Mouse (Mus musculus): ENCODE measurements around the gene Disc1. TPM values are rescaled to one million over a fixed set of nuclear protein-coding genes. Genes with fewer than 3 reads are reported as not detected.

Disc1 gene
- polyA plus RNA-seq, 1 experiment from 2014 or later, result 0.86 TPM

DNA sequence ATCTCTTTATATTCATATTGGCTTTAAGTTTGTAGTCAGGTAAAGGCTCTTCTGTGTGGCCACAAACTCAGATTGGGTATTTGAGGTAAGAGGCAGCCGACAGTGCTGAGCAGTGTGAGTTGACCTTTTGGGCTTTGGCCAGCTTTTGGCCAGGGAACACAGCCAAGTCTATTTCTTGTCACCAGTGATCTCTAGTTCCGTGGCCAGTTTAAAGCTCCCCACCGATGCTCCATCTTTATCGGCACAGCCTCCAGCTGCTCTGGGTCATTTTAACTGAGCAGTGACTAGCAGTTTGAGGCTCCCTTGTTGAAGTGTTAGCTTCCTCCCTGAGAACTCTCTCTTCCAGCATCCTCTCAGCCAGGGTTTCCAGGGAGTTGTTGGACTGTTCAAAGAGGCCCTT, 29.8 kb downstream of the Disc1 start:
- no peak for DNase-seq (ENCODE audit: low spot score)
- ATAC-seq (replicated peaks; ENCODE audit: insufficient number of reproducible peaks, low FRiP score, low TSS enrichment, low read depth), result no peak
- Histone ChIP-seq H3K27ac (replicated peaks; ENCODE audit: low read depth, low read length) (peak overlapping the region; percentile 49; the same call in 1 of the 2 replicates), H3K9me3 (replicated peaks; ENCODE audit: control insufficient read depth, low read length) (no peaks in the 10 kb centered on the region), H3K36me3 (replicated peaks; ENCODE audit: control insufficient read depth, insufficient read depth, low read depth, low read length) (no peaks in the 10 kb centered on the region), H3K9ac (replicated peaks; ENCODE audit: low read length) (no peak overlapping the region), H3K4me3 (ENCODE audit: low read depth, low read length) (no peak overlapping the region), H3K27me3 (ENCODE audit: control insufficient read depth, insufficient read depth, low read length) (no peaks in the 10 kb centered on the region), H3K4me2 (ENCODE audit: low read depth, low read length) (no peak overlapping the region), H3K4me1 (ENCODE audit: control insufficient read depth, insufficient read depth, low read length) (no peaks in the 10 kb centered on the region)
- WGBS, result 73% methylated on average over 4 of the region's 4 CpGs

DNA sequence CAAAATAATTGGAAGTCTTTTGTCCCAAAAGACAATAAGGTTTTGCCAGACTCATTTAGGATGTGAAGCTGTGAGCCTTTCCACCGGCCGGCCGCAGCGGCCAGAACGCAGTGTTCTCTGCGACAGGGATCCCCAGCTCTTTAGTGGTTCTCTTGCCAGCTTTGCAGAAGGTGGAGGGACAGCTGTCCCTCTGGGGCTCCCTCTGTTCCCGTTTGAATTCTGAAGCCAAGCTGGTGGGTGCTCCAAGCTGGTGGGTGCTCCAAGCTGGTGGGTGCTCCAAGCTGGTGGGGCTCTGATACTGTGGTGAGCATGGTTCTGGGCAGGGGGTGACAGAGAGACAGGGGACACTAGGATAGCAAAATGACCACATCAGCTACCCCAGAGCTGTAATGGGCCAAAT, 30.5 kb downstream of the Disc1 start:
- Histone ChIP-seq H3K36me3 (replicated peaks; ENCODE audit: control insufficient read depth, insufficient read depth, low read depth, low read length) (no peaks in the 10 kb centered on the region), H3K4me2 (ENCODE audit: low read depth, low read length) (no peak overlapping the region), H3K4me3 (ENCODE audit: low read depth, low read length) (no peak overlapping the region), H3K9ac (replicated peaks; ENCODE audit: low read length) (no peak overlapping the region), H3K9me3 (replicated peaks; ENCODE audit: control insufficient read depth, low read length) (no peaks in the 10 kb centered on the region), H3K27ac (replicated peaks; ENCODE audit: low read depth, low read length) (peak overlapping the region; percentile 49; the same call in 1 of the 2 replicates), H3K4me1 (ENCODE audit: control insufficient read depth, insufficient read depth, low read length) (no peaks in the 10 kb centered on the region), H3K27me3 (ENCODE audit: control insufficient read depth, insufficient read depth, low read length) (no peaks in the 10 kb centered on the region)
- ATAC-seq (replicated peaks; ENCODE audit: insufficient number of reproducible peaks, low FRiP score, low TSS enrichment, low read depth) (no peak), DNase-seq (ENCODE audit: low spot score) (no peak)
- 81% methylated on average over 7 of the region's 7 CpGs for WGBS

DNA sequence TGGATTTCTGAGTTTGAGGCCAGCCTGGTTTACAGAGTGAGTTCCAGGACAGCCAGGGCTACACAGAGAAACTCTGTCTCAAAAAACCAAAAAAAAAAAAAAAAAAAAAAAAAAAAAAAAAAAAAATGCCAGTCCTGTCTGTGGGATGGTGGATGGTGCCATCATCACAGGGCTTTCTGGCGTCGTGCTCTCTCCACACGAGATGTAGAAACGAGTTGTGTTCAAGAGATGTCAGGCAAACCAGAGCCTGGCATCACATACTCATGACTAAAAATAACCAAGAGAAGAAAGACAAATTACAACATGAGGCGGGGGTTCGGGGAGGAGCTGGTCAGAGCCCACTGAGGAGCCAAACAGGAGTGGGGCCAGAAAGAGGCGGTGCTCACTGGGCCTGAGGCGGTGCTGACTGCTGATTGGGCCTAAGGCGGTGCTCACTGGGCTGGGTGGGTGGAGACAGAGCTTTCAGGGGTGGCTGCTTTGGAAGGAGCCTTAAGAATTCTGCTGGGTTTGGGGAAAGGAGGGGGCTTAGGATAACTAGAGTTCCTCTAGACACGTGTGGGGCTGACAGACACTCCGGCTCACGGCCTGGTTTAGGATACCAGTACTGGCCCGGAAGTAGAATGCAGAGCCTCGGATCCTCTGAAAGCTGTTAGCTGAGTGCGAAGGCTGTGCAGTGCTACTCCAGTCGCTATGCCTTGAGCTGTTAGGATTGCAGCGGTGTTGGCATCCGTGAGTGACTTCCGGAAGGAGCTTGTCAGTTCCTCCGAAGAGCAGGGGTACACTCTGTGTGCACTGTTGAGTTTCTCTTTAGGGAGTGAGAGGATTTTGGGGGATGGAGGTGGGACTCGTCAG, 37.1 kb downstream of the Disc1 start:
- H3K9ac ChIP-seq (replicated peaks; ENCODE audit: low read length), result no peak overlapping the region
- H3K4me3 ChIP-seq (ENCODE audit: low read depth, low read length), result no peak overlapping the region
- no peak overlapping the region for H3K27ac ChIP-seq (replicated peaks; ENCODE audit: low read depth, low read length)
- ATAC-seq (replicated peaks; ENCODE audit: insufficient number of reproducible peaks, low FRiP score, low TSS enrichment, low read depth) (no peak), DNase-seq (ENCODE audit: low spot score) (no peak)
- no peak overlapping the region for H3K4me2 ChIP-seq (ENCODE audit: low read depth, low read length)
- WGBS, result 73% methylated on average over 21 of the region's 21 CpGs
- no peaks in the 10 kb centered on the region for H3K27me3 ChIP-seq (ENCODE audit: control insufficient read depth, insufficient read depth, low read length)
- H3K4me1 ChIP-seq (ENCODE audit: control insufficient read depth, insufficient read depth, low read length), result no peaks in the 10 kb centered on the region
- no peaks in the 10 kb centered on the region for H3K9me3 ChIP-seq (replicated peaks; ENCODE audit: control insufficient read depth, low read length)
- no peaks in the 10 kb centered on the region for H3K36me3 ChIP-seq (replicated peaks; ENCODE audit: control insufficient read depth, insufficient read depth, low read depth, low read length)

DNA sequence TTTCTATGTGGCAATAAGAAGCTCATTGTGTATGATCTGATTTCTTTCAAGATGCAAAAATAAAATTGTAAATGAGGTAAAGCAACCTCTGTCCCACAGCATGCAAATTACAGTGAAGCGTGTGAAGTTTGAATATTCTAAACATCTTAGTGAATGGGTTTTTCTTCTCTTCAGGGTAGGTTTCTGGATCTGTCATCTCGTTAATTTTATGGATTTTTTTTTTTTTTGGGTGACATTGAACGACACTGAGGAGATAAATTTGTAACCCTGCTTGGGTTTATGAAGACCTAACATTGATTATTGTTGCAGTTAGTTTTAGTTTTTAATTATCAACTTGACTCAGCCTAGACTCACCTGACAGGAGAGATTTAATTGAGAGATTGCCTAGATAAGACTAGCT, 43.1 kb downstream of the Disc1 start:
- ATAC-seq (replicated peaks; ENCODE audit: insufficient number of reproducible peaks, low FRiP score, low TSS enrichment, low read depth), result no peak
- Histone ChIP-seq H3K36me3 (replicated peaks; ENCODE audit: control insufficient read depth, insufficient read depth, low read depth, low read length) (no peaks in the 10 kb centered on the region), H3K9ac (replicated peaks; ENCODE audit: low read length) (no peak overlapping the region), H3K27ac (replicated peaks; ENCODE audit: low read depth, low read length) (no peak overlapping the region), H3K9me3 (replicated peaks; ENCODE audit: control insufficient read depth, low read length) (no peaks in the 10 kb centered on the region), H3K4me3 (ENCODE audit: low read depth, low read length) (no peak overlapping the region), H3K27me3 (ENCODE audit: control insufficient read depth, insufficient read depth, low read length) (no peaks in the 10 kb centered on the region), H3K4me1 (ENCODE audit: control insufficient read depth, insufficient read depth, low read length) (no peaks in the 10 kb centered on the region), H3K4me2 (ENCODE audit: low read depth, low read length) (no peak overlapping the region)
- 84% methylated on average over 3 of the region's 3 CpGs for WGBS
- no peak for DNase-seq (ENCODE audit: low spot score)

DNA sequence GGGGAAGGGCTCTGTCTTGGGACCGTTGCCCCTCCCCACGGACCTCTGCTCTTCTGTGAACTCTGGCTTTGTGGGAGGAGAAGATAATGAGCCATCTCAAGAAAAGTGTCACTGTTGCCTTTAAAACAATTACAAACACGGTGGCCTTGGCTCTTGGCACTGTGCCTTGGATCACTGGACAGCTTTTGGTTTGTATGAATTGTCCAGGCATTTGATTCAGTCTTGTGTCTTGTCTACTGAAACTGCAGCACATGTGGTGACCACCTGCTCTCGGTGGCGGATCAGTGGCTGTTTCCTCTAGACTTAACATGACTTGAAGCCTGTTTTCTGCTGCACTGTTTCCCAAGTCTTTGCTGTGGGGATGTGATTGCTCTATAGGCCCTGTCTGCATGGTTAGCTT, 44.1 kb downstream of the Disc1 start:
- no peaks in the 10 kb centered on the region for H3K4me1 ChIP-seq (ENCODE audit: control insufficient read depth, insufficient read depth, low read length)
- no peak overlapping the region for H3K4me3 ChIP-seq (ENCODE audit: low read depth, low read length)
- no peak overlapping the region for H3K9ac ChIP-seq (replicated peaks; ENCODE audit: low read length)
- H3K27me3 ChIP-seq (ENCODE audit: control insufficient read depth, insufficient read depth, low read length), result no peaks in the 10 kb centered on the region
- H3K4me2 ChIP-seq (ENCODE audit: low read depth, low read length), result no peak overlapping the region
- H3K27ac ChIP-seq (replicated peaks; ENCODE audit: low read depth, low read length), result no peak overlapping the region
- ATAC-seq (replicated peaks; ENCODE audit: insufficient number of reproducible peaks, low FRiP score, low TSS enrichment, low read depth), result no peak
- H3K9me3 ChIP-seq (replicated peaks; ENCODE audit: control insufficient read depth, low read length), result no peaks in the 10 kb centered on the region
- peak; percentile 42 for DNase-seq (ENCODE audit: low spot score)
- WGBS, result 53% methylated on average over 5 of the region's 5 CpGs
- H3K36me3 ChIP-seq (replicated peaks; ENCODE audit: control insufficient read depth, insufficient read depth, low read depth, low read length), result no peaks in the 10 kb centered on the region

DNA sequence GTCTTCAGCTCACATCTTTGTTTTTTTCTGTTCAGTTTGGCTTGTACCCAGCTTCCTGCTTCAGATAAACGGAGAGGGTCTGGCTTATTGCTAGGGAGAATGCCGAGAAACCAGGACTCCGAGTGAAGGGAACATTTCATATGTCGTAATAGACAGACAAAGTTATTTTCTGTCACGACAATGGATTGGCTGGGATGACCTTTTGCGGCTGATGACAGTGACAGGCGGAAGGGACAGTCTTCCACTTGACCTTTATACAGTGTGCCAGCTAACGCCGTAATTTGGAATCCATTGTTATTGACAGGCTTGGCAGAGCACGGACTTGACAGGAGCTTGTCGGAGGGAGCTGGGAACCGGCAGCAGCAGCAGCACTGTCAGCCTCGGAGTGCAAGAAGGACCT, 48.3 kb downstream of the Disc1 start:
- H3K4me2 ChIP-seq (ENCODE audit: low read depth, low read length), result no peak overlapping the region
- H3K36me3 ChIP-seq (replicated peaks; ENCODE audit: control insufficient read depth, insufficient read depth, low read depth, low read length), result no peaks in the 10 kb centered on the region
- no peaks in the 10 kb centered on the region for H3K27me3 ChIP-seq (ENCODE audit: control insufficient read depth, insufficient read depth, low read length)
- H3K9ac ChIP-seq (replicated peaks; ENCODE audit: low read length), result no peak overlapping the region
- no peak overlapping the region for H3K4me3 ChIP-seq (ENCODE audit: low read depth, low read length)
- no peaks in the 10 kb centered on the region for H3K9me3 ChIP-seq (replicated peaks; ENCODE audit: control insufficient read depth, low read length)
- 75% methylated on average over 13 of the region's 13 CpGs for WGBS
- H3K4me1 ChIP-seq (ENCODE audit: control insufficient read depth, insufficient read depth, low read length), result no peaks in the 10 kb centered on the region
- DNase-seq (ENCODE audit: low spot score) (no peak), ATAC-seq (replicated peaks; ENCODE audit: insufficient number of reproducible peaks, low FRiP score, low TSS enrichment, low read depth) (no peak)
- no peak overlapping the region for H3K27ac ChIP-seq (replicated peaks; ENCODE audit: low read depth, low read length)

DNA sequence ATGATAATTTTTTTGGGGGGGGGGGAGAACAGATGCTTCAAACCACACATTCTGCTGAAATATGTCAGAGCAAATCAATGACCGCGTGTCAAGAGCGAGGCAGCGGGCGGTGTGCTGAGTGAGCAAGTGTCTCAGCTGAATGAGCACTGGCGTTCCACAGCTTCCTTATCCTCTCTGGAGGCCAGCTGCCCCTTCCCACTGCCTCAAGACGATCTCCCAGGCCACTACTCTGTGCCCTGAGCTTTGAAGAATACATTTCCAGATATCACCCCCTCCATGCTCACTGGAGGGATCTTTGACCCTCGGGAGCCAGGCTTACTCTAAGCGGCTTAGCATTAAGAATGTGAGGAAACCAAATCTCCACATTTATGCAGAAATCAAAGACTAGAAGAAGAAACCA, 59.2 kb downstream of the Disc1 start:
- H3K9ac ChIP-seq (replicated peaks; ENCODE audit: low read length), result no peak overlapping the region
- ATAC-seq (replicated peaks; ENCODE audit: insufficient number of reproducible peaks, low FRiP score, low TSS enrichment, low read depth), result no peak
- H3K27ac ChIP-seq (replicated peaks; ENCODE audit: low read depth, low read length), result no peak overlapping the region
- H3K4me1 ChIP-seq (ENCODE audit: control insufficient read depth, insufficient read depth, low read length), result no peaks in the 10 kb centered on the region
- no peak overlapping the region for H3K4me3 ChIP-seq (ENCODE audit: low read depth, low read length)
- no peaks in the 10 kb centered on the region for H3K36me3 ChIP-seq (replicated peaks; ENCODE audit: control insufficient read depth, insufficient read depth, low read depth, low read length)
- no peak for DNase-seq (ENCODE audit: low spot score)
- no peaks in the 10 kb centered on the region for H3K27me3 ChIP-seq (ENCODE audit: control insufficient read depth, insufficient read depth, low read length)
- H3K9me3 ChIP-seq (replicated peaks; ENCODE audit: control insufficient read depth, low read length), result no peaks in the 10 kb centered on the region
- WGBS, result 58% methylated on average over 9 of the region's 9 CpGs
- no peak overlapping the region for H3K4me2 ChIP-seq (ENCODE audit: low read depth, low read length)

DNA sequence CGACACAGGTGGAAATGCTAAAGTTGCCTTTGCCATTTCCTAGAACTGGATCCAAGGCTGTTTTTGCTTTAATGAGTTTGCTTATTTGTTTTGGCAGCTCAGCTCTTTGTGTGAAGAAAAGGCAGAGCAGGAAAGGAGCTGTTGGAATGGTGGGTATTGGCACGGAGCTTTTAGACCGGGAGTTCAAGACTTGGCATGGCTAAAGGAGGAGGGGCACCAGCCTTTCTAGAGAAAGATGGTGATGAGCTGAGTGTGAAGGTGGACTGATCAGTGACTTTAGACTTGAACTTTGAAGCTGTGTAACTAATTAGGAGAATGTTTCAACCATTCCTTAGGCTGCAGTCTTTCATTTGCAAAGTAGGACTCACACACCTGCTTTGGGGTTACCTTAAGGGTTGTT, 59.8 kb downstream of the Disc1 start:
- no peak overlapping the region for H3K27ac ChIP-seq (replicated peaks; ENCODE audit: low read depth, low read length)
- no peaks in the 10 kb centered on the region for H3K9me3 ChIP-seq (replicated peaks; ENCODE audit: control insufficient read depth, low read length)
- no peak overlapping the region for H3K9ac ChIP-seq (replicated peaks; ENCODE audit: low read length)
- no peaks in the 10 kb centered on the region for H3K4me1 ChIP-seq (ENCODE audit: control insufficient read depth, insufficient read depth, low read length)
- WGBS, result 82% methylated on average over 3 of the region's 3 CpGs
- no peaks in the 10 kb centered on the region for H3K27me3 ChIP-seq (ENCODE audit: control insufficient read depth, insufficient read depth, low read length)
- H3K36me3 ChIP-seq (replicated peaks; ENCODE audit: control insufficient read depth, insufficient read depth, low read depth, low read length), result no peaks in the 10 kb centered on the region
- DNase-seq (ENCODE audit: low spot score) (no peak), ATAC-seq (replicated peaks; ENCODE audit: insufficient number of reproducible peaks, low FRiP score, low TSS enrichment, low read depth) (no peak)
- H3K4me3 ChIP-seq (ENCODE audit: low read depth, low read length), result no peak overlapping the region
- no peak overlapping the region for H3K4me2 ChIP-seq (ENCODE audit: low read depth, low read length)
